Mouse (Mus musculus): ENCODE results near the gene Rpl34. TPM values are rescaled to one million over a fixed set of nuclear protein-coding genes. Genes with fewer than 3 reads are reported as not detected.

The Rpl34 gene
- polyA plus RNA-seq, 1 experiment from 2014 or later = 687 TPM

- Histone ChIP-seq H3K4me2 (ENCODE audit: low read depth, low read length, severe bottlenecking) (no peak overlapping the region), H3K27ac (ENCODE audit: low read depth, low read length) (no peak overlapping the region), H3K4me1 (replicated peaks; ENCODE audit: control insufficient read depth, insufficient read depth, low read length) (no peaks in the 10 kb centered on the region), H3K27me3 (ENCODE audit: control insufficient read depth, insufficient read depth, low read length) (no peaks in the 10 kb centered on the region), H3K36me3 (ENCODE audit: control insufficient read depth, insufficient read depth, low read length) (peaks cover 15% of the 10 kb centered on the region; the same call in 1 of the 2 replicates), H3K4me3 (ENCODE audit: low read depth, low read length) (no peak overlapping the region), H3K9ac (ENCODE audit: low read length) (no peak overlapping the region), H3K9me3 (ENCODE audit: control insufficient read depth, low read length) (no peaks in the 10 kb centered on the region)
- ATAC-seq (replicated peaks; ENCODE audit: low FRiP score) (0 out of 2 replicates have a peak, but pooled peaks have one; percentile 26), DNase-seq (ENCODE audit: low spot score) (no peak)
- 74% methylated on average over 11 of the region's 11 CpGs for WGBS
Observed at GRCm38 (mm10) chr3:130722733-130723478, 7.3 kb downstream of the Rpl34 start.

GRCm38 (mm10) chr3:130720225-130720624 lies 10.0 kb downstream of the Rpl34 start:
- Histone ChIP-seq H3K4me3 (ENCODE audit: low read depth, low read length) (no peak overlapping the region), H3K9me3 (ENCODE audit: control insufficient read depth, low read length) (no peaks in the 10 kb centered on the region), H3K4me2 (ENCODE audit: low read depth, low read length, severe bottlenecking) (no peak overlapping the region), H3K4me1 (replicated peaks; ENCODE audit: control insufficient read depth, insufficient read depth, low read length) (no peaks in the 10 kb centered on the region), H3K27me3 (ENCODE audit: control insufficient read depth, insufficient read depth, low read length) (no peaks in the 10 kb centered on the region), H3K27ac (ENCODE audit: low read depth, low read length) (no peak overlapping the region), H3K9ac (ENCODE audit: low read length) (no peak overlapping the region), H3K36me3 (ENCODE audit: control insufficient read depth, insufficient read depth, low read length) (no peaks in the 10 kb centered on the region)
- DNase-seq (ENCODE audit: low spot score) (no peak), ATAC-seq (replicated peaks; ENCODE audit: low FRiP score) (no peak)
- WGBS = 91% methylated on average over 4 of the region's 4 CpGs

- no peak overlapping the region for H3K27ac ChIP-seq (ENCODE audit: low read depth, low read length)
- H3K4me1 ChIP-seq (replicated peaks; ENCODE audit: control insufficient read depth, insufficient read depth, low read length) = no peaks in the 10 kb centered on the region
- H3K9ac ChIP-seq (ENCODE audit: low read length) = no peak overlapping the region
- no peak overlapping the region for H3K4me2 ChIP-seq (ENCODE audit: low read depth, low read length, severe bottlenecking)
- 95% methylated on average over 4 of the region's 4 CpGs for WGBS
- no peaks in the 10 kb centered on the region for H3K9me3 ChIP-seq (ENCODE audit: control insufficient read depth, low read length)
- ATAC-seq (replicated peaks; ENCODE audit: low FRiP score) (no peak), DNase-seq (ENCODE audit: low spot score) (no peak)
- H3K27me3 ChIP-seq (ENCODE audit: control insufficient read depth, insufficient read depth, low read length) = no peaks in the 10 kb centered on the region
- no peaks in the 10 kb centered on the region for H3K36me3 ChIP-seq (ENCODE audit: control insufficient read depth, insufficient read depth, low read length)
- H3K4me3 ChIP-seq (ENCODE audit: low read depth, low read length) = no peak overlapping the region
Observed at GRCm38 (mm10) chr3:130718871-130719270, 11.3 kb downstream of the Rpl34 start.

- Histone ChIP-seq H3K36me3 (ENCODE audit: control insufficient read depth, insufficient read depth, low read length) (no peaks in the 10 kb centered on the region), H3K27me3 (ENCODE audit: control insufficient read depth, insufficient read depth, low read length) (no peaks in the 10 kb centered on the region), H3K4me1 (replicated peaks; ENCODE audit: control insufficient read depth, insufficient read depth, low read length) (no peaks in the 10 kb centered on the region), H3K9me3 (ENCODE audit: control insufficient read depth, low read length) (no peaks in the 10 kb centered on the region), H3K4me2 (ENCODE audit: low read depth, low read length, severe bottlenecking) (no peak overlapping the region), H3K4me3 (ENCODE audit: low read depth, low read length) (no peak overlapping the region), H3K9ac (ENCODE audit: low read length) (no peak overlapping the region), H3K27ac (ENCODE audit: low read depth, low read length) (no peak overlapping the region)
- DNase-seq (ENCODE audit: low spot score) (no peak), ATAC-seq (replicated peaks; ENCODE audit: low FRiP score) (no peak)
- WGBS = 87% methylated on average over 7 of the region's 7 CpGs
Observed at GRCm38 (mm10) chr3:130716555-130716954, 13.6 kb downstream of the Rpl34 start.

- Histone ChIP-seq H3K9me3 (ENCODE audit: control insufficient read depth, low read length) (no peaks in the 10 kb centered on the region), H3K4me1 (replicated peaks; ENCODE audit: control insufficient read depth, insufficient read depth, low read length) (no peaks in the 10 kb centered on the region), H3K4me2 (ENCODE audit: low read depth, low read length, severe bottlenecking) (peak overlapping the region; percentile 44), H3K36me3 (ENCODE audit: control insufficient read depth, insufficient read depth, low read length) (no peaks in the 10 kb centered on the region), H3K27me3 (ENCODE audit: control insufficient read depth, insufficient read depth, low read length) (no peaks in the 10 kb centered on the region), H3K4me3 (ENCODE audit: low read depth, low read length) (peak overlapping the region; percentile 20), H3K27ac (ENCODE audit: low read depth, low read length) (no peak overlapping the region), H3K9ac (ENCODE audit: low read length) (no peak overlapping the region)
- DNase-seq (ENCODE audit: low spot score) (peak; percentile 79), ATAC-seq (replicated peaks; ENCODE audit: low FRiP score) (peak; percentile 35; the same call in 1 of the 2 replicates)
- WGBS = 20% methylated on average over 22 of the region's 22 CpGs
Observed at GRCm38 (mm10) chr3:130714775-130715568, 15.2 kb downstream of the Rpl34 start.

GRCm38 (mm10) chr3:130712891-130713290 lies 17.3 kb downstream of the Rpl34 start:
- WGBS = 74% methylated on average over 6 of the region's 6 CpGs

GRCm38 (mm10) chr3:130710103-130710502 lies 20.1 kb downstream of the Rpl34 start:
- DNase-seq (ENCODE audit: low spot score) (no peak), ATAC-seq (replicated peaks; ENCODE audit: low FRiP score) (no peak)
- WGBS = 63% methylated on average over 7 of the region's 7 CpGs
- no peaks in the 10 kb centered on the region for H3K36me3 ChIP-seq (ENCODE audit: control insufficient read depth, insufficient read depth, low read length)
- H3K4me1 ChIP-seq (replicated peaks; ENCODE audit: control insufficient read depth, insufficient read depth, low read length) = peaks cover 4% of the 10 kb centered on the region; the same call in 1 of the 2 replicates
- no peaks in the 10 kb centered on the region for H3K27me3 ChIP-seq (ENCODE audit: control insufficient read depth, insufficient read depth, low read length)
- H3K9me3 ChIP-seq (ENCODE audit: control insufficient read depth, low read length) = no peaks in the 10 kb centered on the region
- no peak overlapping the region for H3K9ac ChIP-seq (ENCODE audit: low read length)
- H3K27ac ChIP-seq (ENCODE audit: low read depth, low read length) = no peak overlapping the region
- H3K4me2 ChIP-seq (ENCODE audit: low read depth, low read length, severe bottlenecking) = peak overlapping the region; percentile 71
- H3K4me3 ChIP-seq (ENCODE audit: low read depth, low read length) = peak overlapping the region; percentile 89; the same call in 1 of the 2 replicates

More at GRCm38 (mm10) chr3:130712891-130713290, 17.3 kb downstream of the Rpl34 start:
- Histone ChIP-seq H3K27ac (ENCODE audit: low read depth, low read length) (no peak overlapping the region), H3K4me3 (ENCODE audit: low read depth, low read length) (no peak overlapping the region), H3K4me1 (replicated peaks; ENCODE audit: control insufficient read depth, insufficient read depth, low read length) (peaks cover 1% of the 10 kb centered on the region; the same call in 1 of the 2 replicates), H3K9me3 (ENCODE audit: control insufficient read depth, low read length) (no peaks in the 10 kb centered on the region), H3K9ac (ENCODE audit: low read length) (no peak overlapping the region), H3K36me3 (ENCODE audit: control insufficient read depth, insufficient read depth, low read length) (no peaks in the 10 kb centered on the region), H3K27me3 (ENCODE audit: control insufficient read depth, insufficient read depth, low read length) (no peaks in the 10 kb centered on the region), H3K4me2 (ENCODE audit: low read depth, low read length, severe bottlenecking) (no peak overlapping the region)
- ATAC-seq (replicated peaks; ENCODE audit: low FRiP score) (no peak), DNase-seq (ENCODE audit: low spot score) (no peak)

- under 1% methylated on average over 45 of the region's 45 CpGs for WGBS
- Histone ChIP-seq H3K9ac (ENCODE audit: low read length) (peak within 1 kb of the TSS; percentile 91), H3K4me1 (replicated peaks; ENCODE audit: control insufficient read depth, insufficient read depth, low read length) (peaks cover 4% of the 10 kb centered on the region; the same call in 1 of the 2 replicates), H3K9me3 (ENCODE audit: control insufficient read depth, low read length) (no peaks in the 10 kb centered on the region), H3K36me3 (ENCODE audit: control insufficient read depth, insufficient read depth, low read length) (no peaks in the 10 kb centered on the region), H3K4me2 (ENCODE audit: low read depth, low read length, severe bottlenecking) (peak within 1 kb of the TSS; percentile 71), H3K27me3 (ENCODE audit: control insufficient read depth, insufficient read depth, low read length) (no peaks in the 10 kb centered on the region), H3K4me3 (ENCODE audit: low read depth, low read length) (peak within 1 kb of the TSS; percentile 89), H3K27ac (ENCODE audit: low read depth, low read length) (peak within 1 kb of the TSS; percentile 66; the same call in 1 of the 2 replicates)
- ATAC-seq (replicated peaks; ENCODE audit: low FRiP score) = peak; percentile 98
- DNase-seq (ENCODE audit: low spot score) = peak; percentile 96
Observed at GRCm38 (mm10) chr3:130708967-130709924, 21.0 kb downstream of the Rpl34 start, which contains the start of gene Ostc. Ostc (minus strand) TSS chr3:130709444.

Measured in forebrain, embryonic 11.5 days (tissue).